Mouse (Mus musculus) liver, embryonic 14.5 days (tissue): ENCODE measurements around the gene Napepld. TPM values are rescaled to one million over a fixed set of nuclear protein-coding genes. Genes with fewer than 3 reads are reported as not detected.

Experiments used
- ATAC-seq: fragments of 200-750 bp; cut with Nextera tagmentation; 2 replicates; pipeline ENCODE4 v1.8.0; 2017; ENCODE audit warnings: moderate number of reproducible peaks, mild to moderate bottlenecking, moderate library complexity; ENCODE audit not compliant: insufficient read depth
- DNase-seq, 3 experiments: peaks; one replicate each; pipeline ENCODE4 v3.0.0-alpha.2; 2012 to 2013; ENCODE audit warnings: low read depth in 3 of 3, low spot score in 3 of 3
- H3K27ac ChIP-seq: fragments of 300-500 bp; sonication (generic); 2 replicates; pipeline ENCODE4 v1.5.1; 2014; ENCODE audit warnings: moderate library complexity, mild to moderate bottlenecking, control low read depth, inconsistent platforms
- H3K27me3 ChIP-seq: fragments of 300-500 bp; sonication (generic); 2 replicates; pipeline ENCODE4 v1.6.1; 2014; ENCODE audit warnings: mild to moderate bottlenecking, low read length, moderate library complexity; ENCODE audit not compliant: control insufficient read depth, insufficient read depth
- H3K36me3 ChIP-seq: fragments of 300-500 bp; sonication (generic); replicated peaks from 2 replicates; pipeline ENCODE4 v1.6.1; 2014; ENCODE audit warnings: low read depth; ENCODE audit not compliant: control insufficient read depth, insufficient read depth
- H3K4me1 ChIP-seq, 2 experiments: fragments of 200-500 bp in 1 of 2; fragments of 300-500 bp in 1 of 2; sonication (generic) in 1 of 2; replicated peaks; 2 replicates each; pipeline ENCODE4 v1.6.1; 2012 to 2014; ENCODE audit warnings: antibody characterized with exemption in 1 of 2, inconsistent platforms in 1 of 2, low read length in 1 of 2; ENCODE audit not compliant: control insufficient read depth in 2 of 2, insufficient read depth in 2 of 2
- H3K4me2 ChIP-seq: fragments of 300-500 bp; sonication (generic); 2 replicates; pipeline ENCODE4 v1.6.1; 2014; ENCODE audit warnings: low read depth, mild to moderate bottlenecking, control low read depth, moderate library complexity
- H3K4me3 ChIP-seq, 2 experiments: fragments of 200-500 bp in 1 of 2; fragments of 300-500 bp in 1 of 2; sonication (generic) in 1 of 2; 2 replicates each; pipeline ENCODE4 v1.5.1; 2012 to 2014; ENCODE audit warnings: low read depth in 2 of 2, low read length in 2 of 2, mild to moderate bottlenecking in 2 of 2, control low read depth in 1 of 2, inconsistent platforms in 1 of 2, moderate library complexity in 1 of 2; ENCODE audit not compliant: insufficient read depth in 1 of 2
- H3K9ac ChIP-seq: fragments of 300-500 bp; sonication (generic); replicated peaks from 2 replicates; pipeline ENCODE4 v1.6.1; 2014; ENCODE audit warnings: mild to moderate bottlenecking, control low read depth, moderate library complexity
- H3K9me3 ChIP-seq: fragments of 300-500 bp; sonication (generic); 2 replicates; pipeline ENCODE4 v1.6.1; 2016; ENCODE audit warnings: low read length, mixed read lengths; ENCODE audit not compliant: control insufficient read depth
- CTCF ChIP-seq: IDR thresholded peaks from 2 replicates; pipeline ENCODE4 v1.5.1; 2016; ENCODE audit warnings: antibody characterized with exemption, low read depth, control low read depth
- EP300 ChIP-seq: IDR thresholded peaks from 2 replicates; pipeline ENCODE4 v1.6.1; 2016; ENCODE audit warnings: antibody characterized with exemption, low read depth
- WGBS: fragments of 180-500 bp; shearing (Covaris S2); extraction: QIAGEN DNeasy Blood & Tissue Kit; methylation state at CpG from one replicate; pipeline ENCODE4 v1.1.7; 2014; ENCODE audit not compliant: insufficient replicate concordance; 5-methylcytosine and 5-hydroxymethylcytosine counted together
- polyA plus RNA-seq, 2 experiments: library from polyadenylated mRNA; depleted of rRNA in 1 of 2; stranded (reverse) in 1 of 2; unstranded in 1 of 2; fragments of >200 nt; fragmentation: Nextera tagmentation in 1 of 2; extraction: Ambion mirVana in 1 of 2; gene quantifications; 2 replicates each; pipeline versions ENCODE4 v1.2.1 to v1.2.3; 2012 to 2014

Gene Napepld
- polyA plus RNA-seq, 2 experiments: 1.3 to 1.8 TPM

GRCm38 (mm10) chr5:21724427-21724826, 23.2 kb upstream of the Napepld start:
- WGBS: 75% methylated on average over 1 of the region's 1 CpGs
- no peak overlapping the region for H3K27ac ChIP-seq
- ATAC-seq (no peak), DNase-seq (no peak)
- no peak overlapping the region for H3K9ac ChIP-seq
- H3K9me3 ChIP-seq: no peaks in the 10 kb centered on the region
- no peak overlapping the region for H3K4me3 ChIP-seq
- TF ChIP-seq EP300: no peak
- no peak for TF ChIP-seq CTCF
- no peaks in the 10 kb centered on the region for H3K36me3 ChIP-seq
- H3K27me3 ChIP-seq: no peaks in the 10 kb centered on the region
- H3K4me1 ChIP-seq: no peaks in the 10 kb centered on the region
- H3K4me2 ChIP-seq: no peak overlapping the region

- ATAC-seq (no peak), DNase-seq (no peak)
- Histone ChIP-seq H3K4me2 (no peak overlapping the region), H3K36me3 (no peaks in the 10 kb centered on the region), H3K4me3 (no peak overlapping the region), H3K27me3 (no peaks in the 10 kb centered on the region), H3K9ac (no peak overlapping the region), H3K27ac (no peak overlapping the region), H3K9me3 (no peaks in the 10 kb centered on the region), H3K4me1 (no peaks in the 10 kb centered on the region)
- TF ChIP-seq CTCF (no peak), EP300 (no peak)
- 80% methylated on average over 2 of the region's 2 CpGs for WGBS
Observed at GRCm38 (mm10) chr5:21719209-21719608, 18.0 kb upstream of the Napepld start.

GRCm38 (mm10) chr5:21718546-21718945, 17.4 kb upstream of the Napepld start:
- H3K27me3 ChIP-seq: no peaks in the 10 kb centered on the region
- DNase-seq (no peak), ATAC-seq (no peak)
- no peaks in the 10 kb centered on the region for H3K36me3 ChIP-seq
- H3K4me3 ChIP-seq: no peak overlapping the region
- no peak overlapping the region for H3K9ac ChIP-seq
- WGBS: 67% methylated on average over 5 of the region's 5 CpGs
- H3K4me1 ChIP-seq: no peaks in the 10 kb centered on the region
- H3K9me3 ChIP-seq: no peaks in the 10 kb centered on the region
- no peak overlapping the region for H3K27ac ChIP-seq
- no peak overlapping the region for H3K4me2 ChIP-seq
- no peak for TF ChIP-seq EP300
- no peak for TF ChIP-seq CTCF

- Histone ChIP-seq H3K4me1 (no peaks in the 10 kb centered on the region), H3K27ac (no peak overlapping the region), H3K36me3 (no peaks in the 10 kb centered on the region), H3K9ac (no peak overlapping the region), H3K4me3 (no peak overlapping the region), H3K27me3 (no peaks in the 10 kb centered on the region), H3K9me3 (no peaks in the 10 kb centered on the region), H3K4me2 (no peak overlapping the region)
- 62% methylated on average over 10 of the region's 10 CpGs for WGBS
- TF ChIP-seq EP300: no peak
- DNase-seq (no peak), ATAC-seq (no peak)
Observed at GRCm38 (mm10) chr5:21717165-21717715, 16.0 kb upstream of the Napepld start.

- no peak for TF ChIP-seq EP300
- TF ChIP-seq CTCF: no peak
- Histone ChIP-seq H3K27me3 (no peaks in the 10 kb centered on the region), H3K4me2 (no peak overlapping the region), H3K4me1 (no peaks in the 10 kb centered on the region), H3K27ac (no peak overlapping the region), H3K36me3 (no peaks in the 10 kb centered on the region), H3K4me3 (no peak overlapping the region), H3K9ac (no peak overlapping the region), H3K9me3 (no peaks in the 10 kb centered on the region)
- DNase-seq: no peak
- no peak for ATAC-seq
- WGBS: 50% methylated on average over 4 of the region's 4 CpGs
Observed at GRCm38 (mm10) chr5:21714447-21714846, 13.3 kb upstream of the Napepld start.
